Mouse (Mus musculus) brain, adult 2 months (tissue): Measurements from ENCODE around the gene Pafah2.
"Not testable (repeated sequence)": the region's sequence is repeated elsewhere in the genome, so short reads cannot be mapped to it uniquely, and the experiment has no call there.

Source experiments
- DNase-seq: peaks from one replicate; pipeline ENCODE4 v3.0.0; 2011; ENCODE audit warnings: low read depth, low spot score

Gene Pafah2

GRCm38 (mm10) chr4:134372294-134372747, 23.8 kb upstream of the Pafah2 start:
- DNase-seq = peak; percentile 94

DNA sequence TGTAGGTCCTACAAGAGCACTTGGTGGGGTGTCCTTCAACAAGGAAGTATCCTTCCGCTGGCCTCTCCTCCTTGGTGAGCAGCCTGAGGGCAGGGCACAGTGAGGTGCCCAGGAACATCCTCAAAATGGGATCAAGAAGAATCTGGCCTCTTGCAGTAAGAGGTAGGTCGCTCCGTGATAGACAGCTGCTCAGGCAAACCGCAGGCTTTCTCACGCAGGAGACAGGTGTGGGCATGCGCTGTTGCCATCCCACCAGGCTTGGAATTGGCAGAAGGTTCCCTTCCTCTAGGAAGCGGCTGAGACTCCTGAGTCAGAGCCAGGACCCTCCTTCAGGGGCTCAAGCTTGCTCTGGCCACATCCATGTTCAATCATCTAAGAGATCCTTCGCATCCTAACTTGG, 22.8 kb upstream of the Pafah2 start:
- DNase-seq = peak; percentile 68

GRCm38 (mm10) chr4:134374306-134374705, 21.8 kb upstream of the Pafah2 start:
- no peak for DNase-seq

DNA sequence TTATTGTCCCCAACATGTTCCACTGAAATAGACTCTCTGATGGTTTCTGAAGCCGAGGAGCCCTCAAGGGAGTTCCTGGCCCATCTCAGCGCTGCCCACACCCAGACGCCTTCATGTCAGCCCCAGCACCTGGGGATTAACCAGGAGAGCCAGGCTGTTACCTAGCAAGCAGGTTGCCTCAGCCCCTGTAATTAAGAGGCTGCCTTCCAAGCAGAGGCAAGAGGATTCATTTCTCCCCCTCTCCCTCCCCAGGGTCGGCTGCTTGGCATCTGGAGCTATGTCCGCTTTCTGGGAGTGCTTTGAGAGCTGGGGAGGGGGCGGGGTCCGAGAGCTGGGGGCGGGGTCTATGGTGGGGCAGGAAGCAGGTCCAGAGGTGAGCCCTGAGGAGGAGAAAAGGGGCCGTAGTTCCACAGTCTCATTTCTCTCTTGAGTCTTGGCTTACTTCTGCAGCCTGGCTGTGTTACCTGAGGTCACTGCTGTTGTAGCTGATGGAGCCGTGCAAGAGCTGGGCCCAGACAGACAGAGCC, 18.0 kb upstream of the Pafah2 start:
- no peak for DNase-seq

DNA sequence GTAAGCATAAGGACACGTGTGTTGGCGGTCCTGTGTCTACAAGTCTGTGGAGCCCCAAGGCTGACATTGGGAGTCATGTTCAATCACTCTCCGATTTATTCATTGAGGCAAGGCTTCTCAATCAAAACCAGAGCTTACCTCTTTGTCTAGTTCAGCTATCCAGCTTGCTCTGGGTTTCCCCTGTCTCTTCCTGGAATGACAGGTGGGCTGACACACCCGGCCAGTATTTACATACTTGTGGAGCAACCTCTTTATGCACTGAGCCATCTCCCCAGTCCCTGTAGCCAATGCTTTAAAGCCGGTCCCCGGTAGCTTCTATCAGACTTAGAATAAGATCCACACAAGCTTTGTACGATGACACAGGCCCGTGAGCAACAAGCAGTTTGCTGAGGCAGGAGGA, 16.6 kb upstream of the Pafah2 start:
- no peak for DNase-seq

- not testable (repeated sequence) for DNase-seq
Measured at GRCm38 (mm10) chr4:134383750-134384149, 12.4 kb upstream of the Pafah2 start, which contains the start of gene Extl1. Gene Extl1 (minus strand): TSS chr4:134383850.

DNA sequence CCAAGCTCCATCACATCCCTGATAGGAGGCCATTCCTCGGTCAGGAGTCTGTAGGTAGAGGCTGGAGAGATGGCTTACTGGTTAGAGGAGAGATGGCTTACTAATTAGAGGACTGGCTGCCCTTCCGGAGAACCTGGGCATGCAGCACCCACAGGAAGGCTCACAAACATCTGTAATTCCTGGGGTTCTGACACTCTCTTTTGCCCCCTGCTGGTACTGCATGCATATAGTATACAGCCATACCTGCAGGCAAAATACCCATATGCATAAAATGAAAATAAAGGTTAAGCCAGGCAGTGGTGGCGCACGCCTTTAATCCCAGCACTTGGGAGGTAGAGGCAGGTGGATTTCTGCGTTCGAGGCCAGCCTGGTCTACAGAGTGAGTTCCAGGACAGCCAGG, 8.9 kb upstream of the Pafah2 start:
- DNase-seq = no peak

GRCm38 (mm10) chr4:134388397-134388796, 7.7 kb upstream of the Pafah2 start:
- DNase-seq = peak; percentile 83

- DNase-seq = no peak
Measured at GRCm38 (mm10) chr4:134391636-134392035, 4.5 kb upstream of the Pafah2 start.

GRCm38 (mm10) chr4:134392595-134392994, 3.5 kb upstream of the Pafah2 start:
- DNase-seq = peak; percentile 79

GRCm38 (mm10) chr4:134393026-134393425, 3.1 kb upstream of the Pafah2 start:
- peak; percentile 59 for DNase-seq

DNA sequence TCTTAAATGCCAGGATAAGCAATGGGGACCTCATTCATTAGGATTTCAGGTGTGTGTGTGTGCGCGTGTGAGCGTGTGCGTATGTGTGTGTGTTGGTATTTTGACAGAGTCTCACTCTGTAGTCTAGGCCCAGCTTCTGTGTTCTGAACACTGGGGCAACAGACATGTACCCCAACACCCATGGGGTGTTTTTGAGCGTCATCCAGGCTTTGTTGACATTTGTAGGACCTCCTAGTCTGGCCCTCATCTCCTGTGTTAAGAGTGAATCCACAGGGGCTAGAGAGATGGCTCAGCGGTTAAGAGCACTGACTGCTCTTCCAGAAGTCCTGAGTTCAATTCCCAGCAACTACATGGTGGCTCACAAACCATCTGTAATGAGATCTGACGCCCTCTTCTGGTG, 978 bp upstream of the Pafah2 start:
- DNase-seq = no peak

- no peak for DNase-seq
Measured at GRCm38 (mm10) chr4:134397121-134397520, 1.0 kb downstream of the Pafah2 start.

GRCm38 (mm10) chr4:134397732-134398131, 1.6 kb downstream of the Pafah2 start:
- DNase-seq = no peak

- DNase-seq = peak; percentile 70
Measured at GRCm38 (mm10) chr4:134400206-134400605, 4.1 kb downstream of the Pafah2 start.

- DNase-seq = peak; percentile 90
Measured at GRCm38 (mm10) chr4:134401181-134401661, 5.1 kb downstream of the Pafah2 start.

GRCm38 (mm10) chr4:134401856-134402570, 5.9 kb downstream of the Pafah2 start:
- peak; percentile 62 for DNase-seq

DNA sequence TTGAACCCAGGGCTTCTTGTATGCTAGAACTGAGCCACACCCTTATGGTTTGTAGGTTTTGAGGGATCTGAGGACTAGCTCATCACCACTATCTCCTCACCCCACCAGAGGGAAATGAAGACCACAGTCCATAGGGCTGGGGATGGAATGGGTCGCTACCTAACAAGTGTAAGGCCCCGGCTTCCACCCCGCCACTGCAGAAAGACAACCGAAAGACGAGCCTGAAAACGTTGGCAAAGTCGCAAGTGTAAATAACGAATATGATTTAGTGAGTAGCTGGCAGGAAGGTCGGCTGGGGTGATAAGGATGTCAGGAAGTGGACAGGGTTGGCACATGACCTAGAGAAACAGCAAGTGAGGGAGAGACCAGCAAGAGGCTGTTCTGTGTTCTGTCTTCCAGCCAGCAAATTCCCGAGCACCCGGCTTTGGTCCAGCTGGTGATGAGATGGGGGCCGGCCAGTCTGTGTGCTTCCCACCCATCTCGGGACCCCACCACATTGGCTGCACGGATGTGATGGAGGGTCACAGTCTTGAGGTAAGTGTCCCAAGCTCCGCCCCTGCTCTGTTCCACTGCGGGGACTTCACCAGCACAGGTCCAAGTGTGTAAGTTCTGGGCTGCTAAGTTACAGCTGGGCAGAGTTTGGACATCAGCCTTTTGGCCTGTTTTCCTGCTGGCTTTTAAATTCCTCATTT, 6.6 kb downstream of the Pafah2 start:
- DNase-seq = no peak

DNA sequence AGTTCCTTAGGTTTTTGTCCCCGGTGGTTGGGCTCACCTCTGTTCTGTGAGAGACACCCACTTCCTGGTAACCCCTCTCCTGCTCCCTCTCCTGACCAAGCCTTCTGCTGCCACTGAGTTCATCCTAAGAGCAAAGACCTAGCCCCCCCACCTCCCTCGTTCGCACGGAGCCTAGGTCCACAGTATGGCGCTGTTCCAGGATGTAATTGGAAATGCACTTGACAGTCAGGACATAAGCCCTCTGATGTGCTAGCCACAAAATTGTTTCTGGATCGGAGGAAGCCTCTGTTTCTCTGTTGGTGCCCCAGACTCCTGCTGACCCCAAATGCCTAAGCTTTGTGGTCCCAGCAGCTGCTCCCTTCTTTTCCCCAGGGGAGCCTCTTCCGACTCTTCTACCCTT, 7.6 kb downstream of the Pafah2 start:
- DNase-seq = no peak

- no peak for DNase-seq
Measured at GRCm38 (mm10) chr4:134409286-134409685, 13.2 kb downstream of the Pafah2 start.

- DNase-seq = peak; percentile 82
Measured at GRCm38 (mm10) chr4:134416177-134416576, 20.1 kb downstream of the Pafah2 start.

DNA sequence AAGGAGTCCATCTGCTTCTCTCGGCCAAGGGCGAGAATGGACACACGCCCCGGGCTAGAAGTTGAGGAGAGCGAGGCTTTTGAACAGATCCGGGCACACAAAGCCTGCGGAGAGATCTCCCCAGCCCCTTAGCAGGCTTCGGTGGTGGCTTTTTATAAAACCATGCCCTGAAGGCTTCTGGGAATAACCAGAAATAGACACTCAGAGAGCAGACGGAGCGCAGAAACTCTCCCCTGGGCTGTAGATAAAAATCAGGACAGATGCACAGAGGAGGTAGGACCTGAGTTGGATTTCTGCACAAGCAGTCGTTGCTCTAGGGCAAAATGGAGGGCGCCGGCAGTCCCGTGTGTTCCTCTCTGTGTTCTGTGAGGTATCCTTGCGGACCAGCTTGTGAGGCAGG, 20.5 kb downstream of the Pafah2 start:
- DNase-seq = peak; percentile 89

DNA sequence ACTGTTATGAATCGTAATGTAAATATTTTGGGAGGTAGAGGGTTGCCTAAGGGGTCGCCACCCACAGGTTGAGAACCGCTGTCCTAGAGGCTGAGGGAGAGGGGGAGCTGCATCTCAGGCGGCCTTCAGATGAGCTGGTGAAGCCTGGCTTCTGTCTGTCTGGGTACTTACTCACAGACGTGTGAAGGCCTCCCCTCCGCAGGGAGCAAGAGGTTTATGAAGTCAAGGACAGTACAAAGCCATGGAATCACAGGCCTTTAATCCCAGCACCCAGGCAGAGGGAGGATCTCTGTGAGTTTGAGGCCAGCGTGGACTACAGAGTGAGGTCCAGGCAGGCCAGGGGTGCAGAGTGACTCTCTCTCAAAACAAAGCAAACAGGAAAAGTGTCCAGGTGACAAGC, 21.0 kb downstream of the Pafah2 start:
- DNase-seq = no peak
